Comparison of ENCODE assay signal across 39 mouse cellular contexts in genomic region chr7:45726419-45726818, GRCm38 (mm10). TPM values are rescaled to one million over a fixed set of nuclear protein-coding genes. Genes with fewer than 3 reads are reported as not detected.
DNase-seq lines count a peak whose midpoint lies in the region; ATAC-seq and TF ChIP-seq lines count a peak whose summit lies in the region.
"Had no signal": no experiment of that assay in that cellular context is flagged by ENCODE, and none has a peak within 500 bp of the region (broad histone marks: within the 10 kb centered on the region; RNA-seq: fewer than 3 reads in every experiment).

No protein-coding gene starts in this region.

- no peak for ATAC-seq in hindbrain, embryonic 13.5 days (ENCODE audit: low FRiP score)
- no peak for ATAC-seq in hindbrain, embryonic 11.5 days (ENCODE audit: low FRiP score)
- ATAC-seq in intestine, embryonic 16.5 days, result no peak
- no peak for ATAC-seq in stomach, postnatal 0 days (ENCODE audit: low FRiP score, low TSS enrichment)
- ATAC-seq: forebrain, embryonic 13.5 days; liver, embryonic 12.5 days; liver, postnatal 0 days; midbrain, embryonic 16.5 days; Patski had no signal

- H3K27me3 ChIP-seq in hindbrain, embryonic 13.5 days, result no peaks in the 10 kb centered on the region
- no peaks in the 10 kb centered on the region for H3K27me3 ChIP-seq in hindbrain, embryonic 11.5 days (ENCODE audit: control insufficient read depth, insufficient read depth, low read length)
- H3K27me3 ChIP-seq in intestine, embryonic 16.5 days (replicated peaks; ENCODE audit: control insufficient read depth, insufficient read depth, low read length), result no peaks in the 10 kb centered on the region
- H3K27me3 ChIP-seq in stomach, postnatal 0 days (ENCODE audit: control insufficient read depth, insufficient read depth, low read length), result no peaks in the 10 kb centered on the region
- H3K27me3 ChIP-seq: embryonic facial prominence, embryonic 15.5 days; forebrain, embryonic 13.5 days; heart, embryonic 13.5 days; liver, embryonic 12.5 days; neural tube, embryonic 12.5 days; Patski had no signal

- H3K27ac ChIP-seq in hindbrain, embryonic 13.5 days, result no peak overlapping the region
- no peak overlapping the region for H3K27ac ChIP-seq in hindbrain, embryonic 11.5 days (ENCODE audit: low read depth, low read length)
- peak overlapping the region; percentile 79 for H3K27ac ChIP-seq in intestine, embryonic 16.5 days (ENCODE audit: low read length)
- peak overlapping the region; percentile 73 for H3K27ac ChIP-seq in stomach, postnatal 0 days (replicated peaks)
- H3K27ac ChIP-seq: embryonic facial prominence, embryonic 15.5 days; forebrain, embryonic 13.5 days; heart, embryonic 13.5 days; hindbrain, embryonic 10.5 days; layer of hippocampus, adult 2 months; left cerebral cortex, adult 2 months; liver, embryonic 12.5 days; neural tube, embryonic 12.5 days had no signal

- H3K4me1 ChIP-seq in hindbrain, embryonic 13.5 days (replicated peaks), result peaks cover 16% of the 10 kb centered on the region; the same call in 1 of the 2 replicates
- H3K4me1 ChIP-seq in hindbrain, embryonic 11.5 days (replicated peaks; ENCODE audit: control insufficient read depth, insufficient read depth, low read length), result no peaks in the 10 kb centered on the region
- H3K4me1 ChIP-seq in intestine, embryonic 16.5 days (ENCODE audit: control insufficient read depth, insufficient read depth, low read length), result peaks cover 41% of the 10 kb centered on the region
- 0 out of 2 replicates have a peak, but pooled peaks cover 4% of the 10 kb centered on the region for H3K4me1 ChIP-seq in stomach, postnatal 0 days (replicated peaks; ENCODE audit: control insufficient read depth, insufficient read depth)

- H3K4me2 ChIP-seq in hindbrain, embryonic 13.5 days, result no peak overlapping the region
- H3K4me2 ChIP-seq in hindbrain, embryonic 11.5 days (replicated peaks; ENCODE audit: low read depth, low read length), result no peak overlapping the region
- H3K4me2 ChIP-seq in intestine, embryonic 16.5 days (ENCODE audit: low read depth, low read length), result no peak overlapping the region
- no peak overlapping the region for H3K4me2 ChIP-seq in stomach, postnatal 0 days (replicated peaks; ENCODE audit: low read depth)
- H3K4me2 ChIP-seq: embryonic facial prominence, embryonic 15.5 days; forebrain, embryonic 13.5 days; heart, embryonic 13.5 days; liver, embryonic 12.5 days; midbrain, embryonic 11.5 days; neural tube, embryonic 12.5 days had no signal

- no peak for TF ChIP-seq CTCF in stomach, postnatal 0 days (IDR thresholded peaks at IDR 0.05; ENCODE audit: low read depth)

- no peak overlapping the region for H3K4me3 ChIP-seq in hindbrain, embryonic 13.5 days
- H3K4me3 ChIP-seq in hindbrain, embryonic 11.5 days (ENCODE audit: low read depth, low read length), result no peak overlapping the region
- no peak overlapping the region for H3K4me3 ChIP-seq in intestine, embryonic 16.5 days (ENCODE audit: low read length)
- H3K4me3 ChIP-seq in stomach, postnatal 0 days (ENCODE audit: low read depth, low read length), result no peak overlapping the region
- H3K4me3 ChIP-seq: embryonic facial prominence, embryonic 15.5 days; forebrain, embryonic 13.5 days; heart, embryonic 13.5 days; hindbrain, embryonic 10.5 days; layer of hippocampus, adult 2 months; left cerebral cortex, adult 2 months; liver, embryonic 12.5 days; myocyte; neural tube, embryonic 12.5 days had no signal

- WGBS in hindbrain, embryonic 13.5 days, result 94% methylated on average over 10 of the region's 10 CpGs
- 90% methylated on average over 10 of the region's 10 CpGs for WGBS in hindbrain, embryonic 11.5 days
- 90% methylated on average over 10 of the region's 10 CpGs for WGBS in intestine, embryonic 16.5 days
- WGBS in stomach, postnatal 0 days, result 86% methylated on average over 10 of the region's 10 CpGs

- no peak for TF ChIP-seq EP300 in stomach, postnatal 0 days (optimal IDR thresholded peaks at IDR 0.05)

- H3K9me3 ChIP-seq in hindbrain, embryonic 13.5 days, result no peaks in the 10 kb centered on the region
- H3K9me3 ChIP-seq in hindbrain, embryonic 11.5 days (ENCODE audit: control insufficient read depth, low read length), result no peaks in the 10 kb centered on the region
- no peaks in the 10 kb centered on the region for H3K9me3 ChIP-seq in intestine, embryonic 16.5 days (ENCODE audit: control insufficient read depth, low read length)
- H3K9me3 ChIP-seq in stomach, postnatal 0 days (ENCODE audit: control insufficient read depth, low read length), result no peaks in the 10 kb centered on the region
- H3K9me3 ChIP-seq: embryonic facial prominence, embryonic 15.5 days; forebrain, embryonic 13.5 days; heart, embryonic 13.5 days; hindbrain, embryonic 10.5 days; liver, embryonic 12.5 days; neural tube, embryonic 12.5 days had no signal

- peaks cover 73% of the 10 kb centered on the region for H3K36me3 ChIP-seq in hindbrain, embryonic 13.5 days
- H3K36me3 ChIP-seq in hindbrain, embryonic 11.5 days (ENCODE audit: control insufficient read depth, insufficient read depth, low read length), result peaks cover 8% of the 10 kb centered on the region
- peaks cover 17% of the 10 kb centered on the region for H3K36me3 ChIP-seq in intestine, embryonic 16.5 days (ENCODE audit: control insufficient read depth, insufficient read depth, low read length)
- peaks cover 10% of the 10 kb centered on the region for H3K36me3 ChIP-seq in stomach, postnatal 0 days (ENCODE audit: control insufficient read depth, insufficient read depth, low read length)

- DNase-seq in adrenal gland, postnatal 14 days, result peak; percentile 62
- DNase-seq in adrenal gland, postnatal 25 days, result no peak
- DNase-seq in hindbrain, embryonic 11.5 days (ENCODE audit: low spot score), result no peak
- DNase-seq in stomach, postnatal 0 days (ENCODE audit: low spot score), result no peak
- no peak for DNase-seq in kidney, adult 11 months
- DNase-seq: cerebellum, adult 18-20 months; cerebellum, postnatal 14 days; gastrocnemius, postnatal 14 days; heart, adult 18-20 months; heart, postnatal 10 days; kidney, adult 2 months; kidney, postnatal 36 days; liver, postnatal 0 days; lung, postnatal 36 days; right cerebral cortex, adult 18-20 months had no signal

- 0 out of 2 replicates have a peak overlapping the region, but pooled peaks have one; percentile 4 for H3K9ac ChIP-seq in hindbrain, embryonic 13.5 days
- H3K9ac ChIP-seq in hindbrain, embryonic 11.5 days (ENCODE audit: low read depth, low read length), result no peak overlapping the region
- H3K9ac ChIP-seq in intestine, embryonic 16.5 days (ENCODE audit: low read depth, low read length), result peak overlapping the region; percentile 35; the same call in 1 of the 2 replicates
- H3K9ac ChIP-seq in stomach, postnatal 0 days (ENCODE audit: low read length), result no peak overlapping the region
- H3K9ac ChIP-seq: embryonic facial prominence, embryonic 15.5 days; forebrain, embryonic 13.5 days; heart, embryonic 13.5 days; liver, embryonic 12.5 days; liver, postnatal 0 days; neural tube, embryonic 12.5 days had no signal

RNA-seq across cellular contexts. Expression of gene Spaca4, which starts 0.8 kb away (rescaled TPM):
- total RNA-seq in adrenal gland, postnatal 14 days (2021), result not detected in 2 replicates
- not detected in 2 replicates for total RNA-seq in adrenal gland, postnatal 25 days (2021)
- polyA plus RNA-seq in hindbrain, embryonic 13.5 days (2015; fragmentation: Nextera tagmentation; extraction: Ambion mirVana), result not detected in 2 replicates
- not detected in 2 replicates for polyA plus RNA-seq in hindbrain, embryonic 11.5 days (2014; fragmentation: Nextera tagmentation; extraction: Ambion mirVana)
- 0.86 and 1.0 TPM in 2 replicates for polyA plus RNA-seq in intestine, embryonic 16.5 days (2015; fragmentation: Nextera tagmentation; extraction: Ambion mirVana)
- 0.39 and 0.56 TPM in 2 replicates for polyA plus RNA-seq in stomach, postnatal 0 days (2015; fragmentation: Nextera tagmentation; extraction: Ambion mirVana)
- total RNA-seq: gastrocnemius, postnatal 14 days; heart, adult 18-20 months; heart, postnatal 10 days; layer of hippocampus, adult 2 months; layer of hippocampus, postnatal 14 days; left cerebral cortex, adult 2 months; left cerebral cortex, postnatal 25 days; megakaryocyte, adult 5-6 weeks; MEL had no signal
- polyA plus RNA-seq: brain, embryonic 14.5 days; cortical plate, adult 2 months; forebrain, embryonic 13.5 days; heart, embryonic 13.5 days; hindbrain, embryonic 10.5 days; kidney, embryonic 16.5 days; limb, embryonic 14.5 days; liver, embryonic 12.5 days; liver, postnatal 0 days; lung, embryonic 16.5 days; midbrain, embryonic 11.5 days; midbrain, embryonic 16.5 days; myocyte; neural tube, embryonic 12.5 days; Patski; thymus, postnatal 0 days had no signal

RNA-seq across cellular contexts. Expression of gene Fam83e, which starts 5.4 kb away (rescaled TPM):
- 0.45 and 0.74 TPM in 2 replicates for total RNA-seq in adrenal gland, postnatal 14 days (2021)
- total RNA-seq in adrenal gland, postnatal 25 days (2021), result 0.30 and 0.76 TPM in 2 replicates
- polyA plus RNA-seq in hindbrain, embryonic 13.5 days (2015; fragmentation: Nextera tagmentation; extraction: Ambion mirVana), result 0.48 and 0.83 TPM in 2 replicates
- polyA plus RNA-seq in hindbrain, embryonic 11.5 days (2014; fragmentation: Nextera tagmentation; extraction: Ambion mirVana), result 0.80 TPM in 2 replicates
- 30.9 and 34.2 TPM in 2 replicates for polyA plus RNA-seq in intestine, embryonic 16.5 days (2015; fragmentation: Nextera tagmentation; extraction: Ambion mirVana)
- 21.6 and 24.8 TPM in 2 replicates for polyA plus RNA-seq in stomach, postnatal 0 days (2015; fragmentation: Nextera tagmentation; extraction: Ambion mirVana)

RNA-seq across cellular contexts. Expression of gene Sphk2, which starts 8.6 kb away (rescaled TPM):
- 32.3 and 34.4 TPM in 2 replicates for total RNA-seq in adrenal gland, postnatal 14 days (2021)
- 38.2 and 42.0 TPM in 2 replicates for total RNA-seq in adrenal gland, postnatal 25 days (2021)
- 24.1 and 25.0 TPM in 2 replicates for polyA plus RNA-seq in hindbrain, embryonic 13.5 days (2015; fragmentation: Nextera tagmentation; extraction: Ambion mirVana)
- polyA plus RNA-seq in hindbrain, embryonic 11.5 days (2014; fragmentation: Nextera tagmentation; extraction: Ambion mirVana), result 13.6 and 17.6 TPM in 2 replicates
- 55.6 and 59.2 TPM in 2 replicates for polyA plus RNA-seq in intestine, embryonic 16.5 days (2015; fragmentation: Nextera tagmentation; extraction: Ambion mirVana)
- polyA plus RNA-seq in stomach, postnatal 0 days (2015; fragmentation: Nextera tagmentation; extraction: Ambion mirVana), result 23.6 and 24.5 TPM in 2 replicates

RNA-seq across cellular contexts. Expression of gene Rpl18, which starts 11.2 kb away (rescaled TPM):
- 927 and 1,052 TPM in 2 replicates for total RNA-seq in adrenal gland, postnatal 14 days (2021)
- 964 and 1,249 TPM in 2 replicates for total RNA-seq in adrenal gland, postnatal 25 days (2021)
- 626 and 633 TPM in 2 replicates for polyA plus RNA-seq in hindbrain, embryonic 13.5 days (2015; fragmentation: Nextera tagmentation; extraction: Ambion mirVana)
- 904 and 927 TPM in 2 replicates for polyA plus RNA-seq in hindbrain, embryonic 11.5 days (2014; fragmentation: Nextera tagmentation; extraction: Ambion mirVana)
- 1,070 and 1,157 TPM in 2 replicates for polyA plus RNA-seq in intestine, embryonic 16.5 days (2015; fragmentation: Nextera tagmentation; extraction: Ambion mirVana)
- polyA plus RNA-seq in stomach, postnatal 0 days (2015; fragmentation: Nextera tagmentation; extraction: Ambion mirVana), result 893 and 919 TPM in 2 replicates

RNA-seq across cellular contexts. Expression of gene Dbp, which starts 21.5 kb away (rescaled TPM):
- total RNA-seq in adrenal gland, postnatal 14 days (2021), result 31.2 and 46.3 TPM in 2 replicates
- 282 and 444 TPM in 2 replicates for total RNA-seq in adrenal gland, postnatal 25 days (2021)
- polyA plus RNA-seq in hindbrain, embryonic 13.5 days (2015; fragmentation: Nextera tagmentation; extraction: Ambion mirVana), result 2.9 and 3.6 TPM in 2 replicates
- 2.2 and 2.8 TPM in 2 replicates for polyA plus RNA-seq in hindbrain, embryonic 11.5 days (2014; fragmentation: Nextera tagmentation; extraction: Ambion mirVana)
- polyA plus RNA-seq in intestine, embryonic 16.5 days (2015; fragmentation: Nextera tagmentation; extraction: Ambion mirVana), result 2.3 and 3.2 TPM in 2 replicates
- 8.8 and 12.6 TPM in 2 replicates for polyA plus RNA-seq in stomach, postnatal 0 days (2015; fragmentation: Nextera tagmentation; extraction: Ambion mirVana)

Comparison
In these comparisons a context has a peak if more than half of its experiments do, and no peak if none do; other contexts are left out.
1. H3K9ac ChIP-seq: peak in hindbrain, embryonic 13.5 days (single experiment) and intestine, embryonic 16.5 days (single experiment); none in hindbrain, embryonic 11.5 days (single experiment) and stomach, postnatal 0 days (single experiment).
2. H3K27ac ChIP-seq: peak in intestine, embryonic 16.5 days (single experiment) and stomach, postnatal 0 days (single experiment); none in hindbrain, embryonic 13.5 days (single experiment) and hindbrain, embryonic 11.5 days (single experiment).
3. RNA of gene Fam83e, which starts 5.4 kb away (polyA plus RNA-seq): 30.9 to 34.2 TPM in intestine, embryonic 16.5 days and 21.6 to 24.8 TPM in stomach, postnatal 0 days; 0.80 TPM in hindbrain, embryonic 11.5 days and 0.48 to 0.83 TPM in hindbrain, embryonic 13.5 days; every median in the first group is over 10 times any median in the second.